Mouse (Mus musculus) midbrain, embryonic 10.5 days (tissue): ENCODE data around the gene Gpx3. TPM values are rescaled to one million over a fixed set of nuclear protein-coding genes. Genes with fewer than 3 reads are reported as not detected.

ENCODE experiments used
- DNase-seq: peaks from one replicate; pipeline ENCODE4 v3.0.0-alpha.2; 2017; ENCODE audit warnings: low spot score
- H3K27ac ChIP-seq: fragments of 300-500 bp; sonication (generic); replicated peaks from 2 replicates; pipeline ENCODE4 v1.5.1; 2016; ENCODE audit warnings: mild to moderate bottlenecking
- H3K27me3 ChIP-seq: fragments of 300-500 bp; sonication (generic); 2 replicates; pipeline ENCODE4 v1.6.1; 2016; ENCODE audit warnings: low read depth, mild to moderate bottlenecking; ENCODE audit not compliant: poor library complexity, severe bottlenecking
- H3K36me3 ChIP-seq: fragments of 300-500 bp; sonication (generic); 2 replicates; pipeline ENCODE4 v1.6.1; 2016; ENCODE audit warnings: mild to moderate bottlenecking, moderate library complexity
- H3K4me1 ChIP-seq: fragments of 300-500 bp; sonication (generic); 2 replicates; pipeline ENCODE4 v1.6.1; 2016
- H3K4me3 ChIP-seq: fragments of 300-500 bp; sonication (generic); 2 replicates; pipeline ENCODE4 v1.5.1; 2016; ENCODE audit warnings: mild to moderate bottlenecking, moderate library complexity
- H3K9me3 ChIP-seq: fragments of 300-500 bp; sonication (generic); replicated peaks from 2 replicates; pipeline ENCODE4 v1.6.1; 2016; ENCODE audit warnings: mild to moderate bottlenecking
- WGBS: fragments of 180-500 bp; shearing (Covaris S2); methylation state at CpG from one replicate; pipeline ENCODE4 v1.1.7; 2016; 5-methylcytosine and 5-hydroxymethylcytosine counted together
- polyA plus RNA-seq: library from polyadenylated mRNA; unstranded; fragments of >200 nt; fragmentation: Nextera tagmentation; extraction: Ambion mirVana; gene quantifications from 2 replicates; pipeline ENCODE4 v1.2.1, GENCODE M21; 2016

The Gpx3 gene
- polyA plus RNA-seq, 1 experiment from 2014 or later = 72.1 TPM

GRCm38 (mm10) chr11:54909273-54909672 lies 7.0 kb downstream of the Gpx3 start:
- WGBS = 94% methylated on average over 11 of the region's 11 CpGs
- H3K9me3 ChIP-seq = no peaks in the 10 kb centered on the region
- peaks cover 51% of the 10 kb centered on the region for H3K36me3 ChIP-seq
- H3K27ac ChIP-seq = no peak overlapping the region
- H3K4me1 ChIP-seq = peaks cover 6% of the 10 kb centered on the region
- no peaks in the 10 kb centered on the region for H3K27me3 ChIP-seq
- no peak for DNase-seq
- no peak overlapping the region for H3K4me3 ChIP-seq

GRCm38 (mm10) chr11:54910081-54910665 lies 7.9 kb downstream of the Gpx3 start:
- H3K4me3 ChIP-seq = no peak overlapping the region
- 89% methylated on average over 12 of the region's 12 CpGs for WGBS
- H3K9me3 ChIP-seq = no peaks in the 10 kb centered on the region
- peaks cover 58% of the 10 kb centered on the region for H3K36me3 ChIP-seq
- H3K27ac ChIP-seq = no peak overlapping the region
- H3K27me3 ChIP-seq = no peaks in the 10 kb centered on the region
- H3K4me1 ChIP-seq = no peaks in the 10 kb centered on the region
- no peak for DNase-seq

GRCm38 (mm10) chr11:54911201-54911600 lies 8.9 kb downstream of the Gpx3 start:
- H3K4me1 ChIP-seq = no peaks in the 10 kb centered on the region
- no peak overlapping the region for H3K4me3 ChIP-seq
- no peak overlapping the region for H3K27ac ChIP-seq
- no peaks in the 10 kb centered on the region for H3K9me3 ChIP-seq
- H3K27me3 ChIP-seq = no peaks in the 10 kb centered on the region
- WGBS = 91% methylated on average over 3 of the region's 3 CpGs
- H3K36me3 ChIP-seq = peaks cover 67% of the 10 kb centered on the region
- no peak for DNase-seq

GRCm38 (mm10) chr11:54911671-54912502 lies 9.6 kb downstream of the Gpx3 start:
- Histone ChIP-seq H3K4me3 (no peak overlapping the region), H3K36me3 (peaks cover 72% of the 10 kb centered on the region), H3K27me3 (no peaks in the 10 kb centered on the region), H3K4me1 (no peaks in the 10 kb centered on the region), H3K27ac (no peak overlapping the region), H3K9me3 (no peaks in the 10 kb centered on the region)
- DNase-seq = no peak
- WGBS = 89% methylated on average over 7 of the region's 7 CpGs

- Histone ChIP-seq H3K4me1 (no peaks in the 10 kb centered on the region), H3K27me3 (no peaks in the 10 kb centered on the region), H3K36me3 (peaks cover 77% of the 10 kb centered on the region), H3K9me3 (no peaks in the 10 kb centered on the region), H3K4me3 (no peak overlapping the region), H3K27ac (no peak overlapping the region)
- WGBS = 89% methylated on average over 9 of the region's 9 CpGs
- no peak for DNase-seq
Measured at GRCm38 (mm10) chr11:54912503-54913316, 10.5 kb downstream of the Gpx3 start.

- H3K9me3 ChIP-seq = no peaks in the 10 kb centered on the region
- no peak for DNase-seq
- no peaks in the 10 kb centered on the region for H3K4me1 ChIP-seq
- no peaks in the 10 kb centered on the region for H3K27me3 ChIP-seq
- no peak overlapping the region for H3K4me3 ChIP-seq
- no peak overlapping the region for H3K27ac ChIP-seq
- WGBS = 91% methylated on average over 5 of the region's 5 CpGs
- H3K36me3 ChIP-seq = peaks cover 81% of the 10 kb centered on the region
Measured at GRCm38 (mm10) chr11:54913841-54914240, 11.6 kb downstream of the Gpx3 start.

- no peaks in the 10 kb centered on the region for H3K27me3 ChIP-seq
- no peak for DNase-seq
- peaks cover 72% of the 10 kb centered on the region for H3K36me3 ChIP-seq
- no peak overlapping the region for H3K4me3 ChIP-seq
- no peak overlapping the region for H3K27ac ChIP-seq
- H3K9me3 ChIP-seq = no peaks in the 10 kb centered on the region
- H3K4me1 ChIP-seq = peaks cover 4% of the 10 kb centered on the region
- 97% methylated on average over 7 of the region's 7 CpGs for WGBS
Measured at GRCm38 (mm10) chr11:54917461-54917860, 15.2 kb downstream of the Gpx3 start.

GRCm38 (mm10) chr11:54918273-54918672 lies 16.0 kb downstream of the Gpx3 start:
- H3K4me1 ChIP-seq = peaks cover 4% of the 10 kb centered on the region
- no peak overlapping the region for H3K4me3 ChIP-seq
- H3K36me3 ChIP-seq = peaks cover 73% of the 10 kb centered on the region
- 85% methylated on average over 4 of the region's 4 CpGs for WGBS
- H3K27ac ChIP-seq = no peak overlapping the region
- DNase-seq = no peak
- H3K27me3 ChIP-seq = no peaks in the 10 kb centered on the region
- no peaks in the 10 kb centered on the region for H3K9me3 ChIP-seq

- 80% methylated on average over 11 of the region's 11 CpGs for WGBS
- H3K4me1 ChIP-seq = peaks cover 4% of the 10 kb centered on the region
- no peak overlapping the region for H3K4me3 ChIP-seq
- DNase-seq = no peak
- no peaks in the 10 kb centered on the region for H3K27me3 ChIP-seq
- H3K36me3 ChIP-seq = peaks cover 69% of the 10 kb centered on the region
- H3K27ac ChIP-seq = no peak overlapping the region
- no peaks in the 10 kb centered on the region for H3K9me3 ChIP-seq
Measured at GRCm38 (mm10) chr11:54920127-54920972, 18.1 kb downstream of the Gpx3 start.

GRCm38 (mm10) chr11:54920973-54921580 lies 18.8 kb downstream of the Gpx3 start:
- no peaks in the 10 kb centered on the region for H3K9me3 ChIP-seq
- H3K4me3 ChIP-seq = no peak overlapping the region
- peaks cover 68% of the 10 kb centered on the region for H3K36me3 ChIP-seq
- WGBS = 87% methylated on average over 6 of the region's 6 CpGs
- DNase-seq = no peak
- no peak overlapping the region for H3K27ac ChIP-seq
- H3K4me1 ChIP-seq = peaks cover 4% of the 10 kb centered on the region
- H3K27me3 ChIP-seq = no peaks in the 10 kb centered on the region

GRCm38 (mm10) chr11:54921798-54922197 lies 19.5 kb downstream of the Gpx3 start:
- Histone ChIP-seq H3K4me1 (peaks cover 4% of the 10 kb centered on the region), H3K9me3 (no peaks in the 10 kb centered on the region), H3K36me3 (peaks cover 68% of the 10 kb centered on the region), H3K27me3 (no peaks in the 10 kb centered on the region), H3K4me3 (no peak overlapping the region), H3K27ac (0 out of 2 replicates have a peak overlapping the region, but pooled peaks have one; percentile 6)
- WGBS = 55% methylated on average over 7 of the region's 7 CpGs
- peak; percentile 24 for DNase-seq

- Histone ChIP-seq H3K4me1 (peaks cover 4% of the 10 kb centered on the region), H3K4me3 (no peak overlapping the region), H3K27ac (no peak overlapping the region), H3K9me3 (no peaks in the 10 kb centered on the region), H3K36me3 (peaks cover 61% of the 10 kb centered on the region), H3K27me3 (no peaks in the 10 kb centered on the region)
- 95% methylated on average over 3 of the region's 3 CpGs for WGBS
- DNase-seq = no peak
Measured at GRCm38 (mm10) chr11:54922488-54922887, 20.2 kb downstream of the Gpx3 start.
